Mouse (Mus musculus) C2C12 (cell line): ENCODE data around the gene Selenom.

ENCODE experiments used
- CEBPB ChIP-seq: IDR thresholded peaks from one replicate; pipeline ENCODE4 v1.6.1; 2011; ENCODE audit warnings: low read depth, mild to moderate bottlenecking, control low read depth, moderate library complexity
- CTCF ChIP-seq: IDR thresholded peaks from one replicate; pipeline ENCODE4 v1.5.1; 2011; ENCODE audit not compliant: control insufficient read depth, insufficient read depth, insufficient read length
- MAX ChIP-seq: IDR thresholded peaks from one replicate; pipeline ENCODE4 v1.6.1; 2011; ENCODE audit warnings: mild to moderate bottlenecking, control low read depth
- MYOD1 ChIP-seq: IDR thresholded peaks from one replicate; pipeline ENCODE4 v1.6.1; 2011; ENCODE audit warnings: low read depth; ENCODE audit not compliant: control insufficient read depth, insufficient read length

GRCm38 (mm10) chr11:3548564-3549295, 34.2 kb downstream of the Selenom start:
- TF ChIP-seq CTCF, result no peak
- TF ChIP-seq MAX, result no peak
- TF ChIP-seq MYOD1, result no peak
- TF ChIP-seq CEBPB, result no peak
